Mouse (Mus musculus) urinary bladder, adult 18-20 months (tissue): ENCODE measurements around the gene Cyp17a1.

Source experiments
- DNase-seq, 2 experiments: peaks; one replicate each; pipeline ENCODE4 v3.0.0; 2022; ENCODE audit warnings: low spot score in 2 of 2, mixed read lengths in 2 of 2

The Cyp17a1 gene

DNA sequence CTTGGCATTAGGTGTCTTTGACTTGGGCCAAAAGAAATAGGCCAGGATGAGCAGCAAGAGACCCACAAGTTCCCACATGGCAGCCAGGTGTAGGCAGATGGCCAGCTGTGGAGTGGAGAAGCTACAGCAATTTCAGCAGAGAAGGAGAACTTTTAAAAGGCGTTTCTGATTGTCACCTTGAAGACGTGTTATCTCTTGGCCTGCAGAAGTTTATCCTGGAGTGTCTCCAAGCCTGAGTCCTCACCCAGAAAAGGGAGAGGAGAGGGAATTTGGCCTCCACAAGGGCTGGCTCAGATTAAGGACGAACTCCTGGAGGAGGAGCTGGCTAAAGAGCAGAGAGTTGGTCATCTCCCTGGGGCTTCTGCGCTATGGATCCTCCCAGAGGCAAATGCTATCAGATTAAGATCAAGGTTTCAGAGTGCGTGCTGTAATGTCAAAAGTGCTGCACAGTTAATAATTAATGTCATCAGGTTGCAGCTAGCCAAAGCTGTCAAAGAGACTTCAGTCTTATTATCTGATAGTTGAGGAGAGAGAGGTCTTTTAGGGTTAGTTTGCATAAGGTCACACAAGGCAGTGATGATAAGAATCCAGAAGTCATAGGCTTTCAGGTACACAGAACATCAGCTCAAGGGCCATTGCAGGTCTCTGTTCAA, at the start of gene Cyp17a1:
Gene Cyp17a1 (minus strand): TSS at position 407 of the 653 bp plus-strand sequence.
- DNase-seq, result no peak

DNA sequence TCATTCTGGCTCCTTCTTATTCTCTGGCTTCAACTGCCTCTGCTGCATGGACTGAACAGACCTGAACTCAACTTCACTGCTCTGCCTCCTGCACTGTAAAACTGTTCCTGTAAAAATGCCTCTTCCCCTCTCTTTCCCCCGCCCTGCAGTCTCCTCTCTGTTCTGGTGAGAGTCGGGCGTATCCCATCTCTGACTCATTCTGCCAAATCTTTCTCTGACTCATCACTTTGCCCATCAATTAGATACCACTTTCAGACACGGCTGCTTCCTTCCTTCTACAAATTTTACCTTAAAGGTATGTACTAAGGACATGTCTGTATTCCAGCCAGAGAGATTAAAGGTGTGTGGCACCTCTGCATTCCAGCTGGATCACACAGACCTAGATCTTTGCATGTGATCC, 45.2 kb upstream of the Cyp17a1 start:
- DNase-seq, result no peak

GRCm38 (mm10) chr19:46715016-46715415, 42.0 kb upstream of the Cyp17a1 start:
- DNase-seq, result no peak

DNA sequence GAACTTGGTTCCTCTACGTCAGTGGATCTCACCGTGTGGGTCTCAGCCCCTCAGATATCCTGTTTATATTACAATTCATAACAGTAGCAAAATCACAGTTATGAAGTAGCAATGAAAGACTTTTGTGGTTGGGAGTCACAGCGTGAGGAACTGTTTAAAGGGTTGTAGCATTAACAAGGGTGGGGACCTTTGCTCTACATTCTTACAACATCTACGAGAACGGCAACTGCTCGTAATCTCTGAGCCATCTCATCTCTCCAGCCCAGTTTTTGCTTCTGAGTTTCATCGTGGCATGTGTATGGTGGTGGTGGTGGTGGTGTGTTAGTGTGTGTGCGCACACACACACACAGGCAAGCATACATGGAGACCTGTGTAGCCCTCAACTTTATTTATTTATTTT, 41.3 kb upstream of the Cyp17a1 start:
- DNase-seq, result no peak

GRCm38 (mm10) chr19:46710614-46711013, 37.6 kb upstream of the Cyp17a1 start:
- no peak for DNase-seq

- peak; percentile 65 to 66 for DNase-seq
Observed at GRCm38 (mm10) chr19:46707296-46708151, 34.6 kb upstream of the Cyp17a1 start, which contains the start of gene As3mt. Gene As3mt (plus strand): TSS chr19:46707458.

DNA sequence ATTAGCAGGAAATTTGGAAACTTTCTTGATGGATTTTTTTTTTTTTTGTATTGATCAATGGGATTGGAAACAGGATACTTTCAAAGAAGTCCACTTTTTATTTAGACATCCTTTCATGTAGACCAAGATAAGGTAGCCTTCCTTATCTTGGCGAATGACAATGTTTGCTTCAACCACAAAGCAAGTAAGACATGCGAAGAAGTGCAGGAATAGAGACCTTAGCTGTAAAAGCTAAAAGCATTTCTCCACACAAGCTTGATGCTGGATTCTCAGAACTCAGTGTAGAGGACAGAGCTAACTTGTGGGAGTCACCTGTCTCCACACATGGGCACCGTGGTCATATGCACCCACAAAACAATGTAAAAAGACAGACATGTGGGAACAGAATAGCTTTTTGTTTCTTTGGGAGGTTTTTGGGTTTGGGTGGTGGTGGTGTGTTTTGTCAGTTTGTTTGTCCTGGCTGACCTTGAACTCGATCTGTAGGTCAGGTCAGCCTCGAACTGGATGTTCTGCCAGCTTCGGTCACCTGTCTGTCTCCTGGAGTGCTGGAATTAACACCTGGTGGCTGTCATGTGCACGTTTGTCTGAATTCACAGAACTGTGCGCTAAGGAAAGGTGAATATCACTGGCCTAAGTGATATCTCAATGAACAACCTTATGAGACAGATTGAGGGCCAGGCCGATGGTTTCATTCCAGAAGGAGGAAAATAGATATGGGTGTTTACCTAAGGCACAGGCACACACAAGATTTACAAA, 33.7 kb upstream of the Cyp17a1 start:
- no peak for DNase-seq

GRCm38 (mm10) chr19:46705779-46706495, 33.0 kb upstream of the Cyp17a1 start:
- DNase-seq, result no peak

GRCm38 (mm10) chr19:46701156-46701555, 28.2 kb upstream of the Cyp17a1 start:
- DNase-seq, result no peak

GRCm38 (mm10) chr19:46699011-46699481, 26.1 kb upstream of the Cyp17a1 start:
- DNase-seq, result no peak

- DNase-seq, result no peak
Observed at GRCm38 (mm10) chr19:46697840-46698517, 25.0 kb upstream of the Cyp17a1 start.

DNA sequence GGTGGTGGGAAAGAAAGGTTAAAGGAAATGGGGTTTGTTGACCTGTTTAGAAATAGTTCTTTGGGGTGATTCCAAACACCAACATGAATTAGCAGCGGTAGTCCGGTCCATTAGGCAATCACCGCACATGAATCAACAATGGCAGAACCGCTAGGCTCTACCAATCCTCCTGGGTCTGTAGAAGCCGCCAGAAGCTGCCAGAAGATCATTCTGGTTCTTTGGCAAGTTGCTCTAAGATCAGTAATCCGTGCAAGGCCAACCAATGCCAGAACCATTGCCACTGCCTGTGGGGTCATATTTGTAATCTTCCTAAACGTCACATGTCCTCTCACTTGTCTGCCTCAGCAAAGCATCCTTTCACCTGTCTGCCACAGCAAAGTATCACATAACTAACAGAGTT, 24.0 kb upstream of the Cyp17a1 start:
- no peak for DNase-seq

- no peak for DNase-seq
Observed at GRCm38 (mm10) chr19:46696482-46696881, 23.5 kb upstream of the Cyp17a1 start.

DNA sequence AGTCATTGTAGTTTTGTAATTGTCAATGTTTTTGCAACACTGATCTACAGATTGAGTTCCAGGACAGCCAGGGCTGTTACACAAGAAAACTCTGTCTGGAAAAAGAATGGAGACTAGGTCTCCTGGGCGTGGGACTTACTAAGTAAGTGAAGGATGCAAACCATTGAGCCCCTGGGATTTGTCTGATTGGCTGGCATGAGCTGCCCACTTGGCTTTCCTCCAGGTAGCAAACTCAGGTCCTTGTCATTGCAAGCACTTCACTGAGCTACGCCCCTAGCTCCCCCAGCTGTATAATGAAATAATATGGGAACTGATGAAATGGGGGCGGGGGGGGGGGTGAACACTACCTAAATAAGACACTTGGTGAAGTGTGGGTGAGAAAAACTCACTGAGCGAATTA, 20.2 kb upstream of the Cyp17a1 start:
- DNase-seq, result no peak

GRCm38 (mm10) chr19:46691078-46691477, 18.1 kb upstream of the Cyp17a1 start:
- DNase-seq, result no peak

- DNase-seq, result no peak
Observed at GRCm38 (mm10) chr19:46690387-46690786, 17.4 kb upstream of the Cyp17a1 start.

DNA sequence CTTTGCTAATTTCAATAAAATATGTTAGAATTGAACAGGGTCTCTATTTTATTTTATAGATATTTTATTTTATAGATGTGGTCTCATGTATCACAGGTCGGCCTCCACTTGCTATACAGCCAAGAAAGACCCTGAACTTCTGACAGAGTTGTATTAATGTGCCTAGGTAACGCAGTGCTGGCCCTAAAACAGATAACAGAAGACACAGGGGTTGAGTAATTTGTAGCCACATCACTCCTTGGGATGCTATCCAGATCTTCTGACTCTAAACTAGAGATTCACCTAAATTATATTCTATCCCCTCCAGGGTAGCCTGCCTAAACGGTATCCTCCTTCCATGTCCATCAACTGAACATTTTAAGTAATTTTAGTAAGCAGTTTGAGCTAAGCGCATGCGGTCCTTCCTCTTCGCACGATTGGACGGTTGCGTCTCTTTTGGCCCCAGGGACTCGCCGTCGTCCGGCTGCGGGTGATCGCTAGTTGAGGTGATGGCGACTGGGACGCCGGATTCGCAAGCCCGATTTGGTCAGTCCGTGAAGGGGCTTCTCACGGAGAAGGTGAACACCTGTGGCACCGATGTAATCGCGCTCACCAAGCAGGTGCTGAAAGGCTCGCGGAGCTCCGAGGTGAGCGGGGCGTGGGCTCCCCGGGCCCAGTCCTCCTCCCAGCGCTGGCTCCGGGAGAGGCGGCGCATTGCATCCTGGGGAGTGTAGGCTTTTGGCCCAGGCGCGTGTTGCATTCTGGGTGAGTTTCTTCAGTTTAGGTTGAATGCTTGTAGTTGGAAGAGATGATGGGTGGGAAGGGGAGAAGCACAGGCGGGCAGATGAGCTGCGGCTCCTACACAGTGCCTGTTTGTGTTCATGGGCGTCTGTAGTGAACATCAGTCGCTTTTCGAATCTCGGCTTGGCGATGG, 16.7 kb upstream of the Cyp17a1 start, which contains the start of gene Borcs7:
Gene Borcs7 (plus strand): TSS at position 447 of the 913 bp plus-strand sequence.
- DNase-seq, result peak; percentile 83 to 89

DNA sequence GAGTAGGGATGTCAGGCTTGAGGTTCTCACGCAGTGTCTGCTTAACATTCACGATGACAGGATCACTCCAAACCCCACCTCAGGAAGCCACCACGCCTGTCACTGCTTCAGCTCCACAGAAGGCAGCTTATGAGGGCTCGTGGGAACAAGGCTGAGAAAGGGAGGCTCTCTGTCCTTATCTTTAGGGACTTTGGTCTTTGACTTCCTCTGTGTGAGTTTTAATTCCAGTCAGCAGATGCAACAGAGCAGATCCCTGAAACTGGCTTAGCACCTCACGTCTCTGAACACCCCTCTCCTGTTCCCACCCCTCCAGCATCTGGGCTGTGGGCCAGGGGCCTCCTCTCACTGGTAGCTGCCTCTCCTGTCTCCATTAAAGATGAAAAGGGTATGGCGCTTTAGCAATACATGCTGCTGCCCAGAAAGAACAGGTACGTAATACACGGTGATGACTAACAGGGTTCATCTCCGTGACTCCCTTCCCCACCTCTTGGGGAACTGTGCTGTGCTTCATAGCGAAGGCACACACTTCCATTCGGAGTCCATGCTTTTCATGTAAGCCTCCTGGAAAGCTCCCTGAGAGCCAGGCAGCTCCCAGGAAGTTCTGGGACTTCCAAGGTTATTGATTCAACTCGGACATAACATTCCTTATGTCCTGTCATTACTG, 6.9 kb upstream of the Cyp17a1 start:
- no peak for DNase-seq

DNA sequence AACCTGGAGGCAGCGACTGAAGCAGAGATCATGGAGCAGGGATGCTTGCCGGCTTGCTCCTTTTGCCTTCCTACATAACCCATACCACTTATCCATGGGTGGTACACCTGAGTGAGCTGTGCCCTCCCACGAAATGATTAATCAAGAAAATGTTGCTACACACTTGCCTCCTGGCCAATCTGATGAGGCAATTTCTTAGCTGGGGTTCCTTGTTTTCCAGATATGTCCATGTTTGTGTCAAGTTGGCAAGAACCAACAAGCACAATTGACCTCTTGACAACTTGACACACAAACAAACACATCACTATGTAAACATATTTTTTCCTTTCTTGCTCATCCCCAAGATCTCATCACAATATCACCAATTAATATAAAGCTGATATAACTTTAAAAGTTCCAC, 2.7 kb upstream of the Cyp17a1 start:
- DNase-seq, result no peak
